Comparison of ENCODE assay signal across 9 mouse cellular contexts in the genomic region with DNA sequence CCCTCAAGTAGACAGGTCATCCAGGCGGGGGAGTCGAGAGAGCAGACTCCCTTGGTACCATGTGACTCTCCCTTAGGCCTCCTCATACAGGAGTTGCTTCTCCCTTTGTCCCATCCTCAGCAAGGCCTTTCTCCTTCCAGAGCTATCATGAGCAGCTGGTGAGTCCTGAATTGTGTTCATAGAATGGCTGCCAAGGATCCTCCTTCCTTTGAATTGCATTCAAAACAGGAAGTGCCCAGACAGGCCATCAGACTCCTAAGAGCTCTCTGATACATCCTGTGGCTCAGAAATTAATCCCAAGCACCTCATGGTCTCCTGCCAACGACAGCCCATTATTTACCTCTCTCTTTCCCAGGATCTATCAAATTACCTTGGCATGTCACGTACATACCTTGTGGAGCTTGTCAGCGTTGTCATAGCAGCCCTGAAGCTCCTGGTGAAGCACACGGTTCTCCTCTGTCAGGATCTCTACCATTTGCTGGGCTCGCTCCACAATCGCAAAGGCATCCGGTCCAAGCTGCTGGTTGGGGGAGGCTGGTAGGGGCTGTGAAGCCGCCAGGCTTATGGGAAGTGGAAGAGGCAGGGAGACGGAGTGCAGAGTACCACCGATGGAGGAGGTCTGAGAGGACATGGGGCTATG.
DNase-seq lines count a peak whose midpoint lies in the region; ATAC-seq and TF ChIP-seq lines count a peak whose summit lies in the region.
"Had no signal": no experiment of that assay in that cellular context is flagged by ENCODE, and none has a peak within 500 bp of the region (broad histone marks: within the 10 kb centered on the region; RNA-seq: fewer than 3 reads in every experiment).

No protein-coding gene starts in this region.

- peaks cover 68% of the 10 kb centered on the region for H3K36me3 ChIP-seq in embryonic facial prominence, embryonic 13.5 days
- H3K36me3 ChIP-seq in kidney, embryonic 16.5 days (ENCODE audit: insufficient read depth, low read length), result peaks cover 37% of the 10 kb centered on the region
- H3K36me3 ChIP-seq in neural tube, embryonic 15.5 days, result peaks cover 14% of the 10 kb centered on the region

- H3K4me2 ChIP-seq in embryonic facial prominence, embryonic 13.5 days, result no peak overlapping the region
- no peak overlapping the region for H3K4me2 ChIP-seq in kidney, embryonic 16.5 days (replicated peaks; ENCODE audit: low read depth, low read length)
- no peak overlapping the region for H3K4me2 ChIP-seq in neural tube, embryonic 15.5 days
- H3K4me2 ChIP-seq: neural tube, embryonic 12.5 days had no signal

- no peak overlapping the region for H3K9ac ChIP-seq in embryonic facial prominence, embryonic 13.5 days
- no peak overlapping the region for H3K9ac ChIP-seq in kidney, embryonic 16.5 days (replicated peaks; ENCODE audit: low read length)
- no peak overlapping the region for H3K9ac ChIP-seq in neural tube, embryonic 15.5 days (replicated peaks)
- H3K9ac ChIP-seq: neural tube, embryonic 12.5 days had no signal

- ATAC-seq in embryonic facial prominence, embryonic 13.5 days (ENCODE audit: insufficient number of reproducible peaks, insufficient read depth, low FRiP score, low TSS enrichment, low read depth), result peak; percentile 63; the same call in 1 of the 2 replicates
- peak; percentile 54 for ATAC-seq in kidney, embryonic 16.5 days (ENCODE audit: low FRiP score, low TSS enrichment)
- ATAC-seq in neural tube, embryonic 15.5 days (ENCODE audit: low FRiP score), result peak; percentile 71
- no peak for ATAC-seq in monocyte, adult 5-6 weeks (replicated peaks; ENCODE audit: insufficient number of reproducible peaks, low FRiP score, low TSS enrichment, poor library complexity, severe bottlenecking)
- ATAC-seq in megakaryocyte, adult 5-6 weeks (ENCODE audit: poor library complexity, severe bottlenecking), result no peak

- no peak overlapping the region for H3K4me3 ChIP-seq in layer of hippocampus, adult 2 months
- no peak overlapping the region for H3K4me3 ChIP-seq in embryonic facial prominence, embryonic 13.5 days
- no peak overlapping the region for H3K4me3 ChIP-seq in kidney, embryonic 16.5 days (ENCODE audit: low read length)
- H3K4me3 ChIP-seq in neural tube, embryonic 15.5 days (replicated peaks), result no peak overlapping the region
- H3K4me3 ChIP-seq: neural tube, embryonic 12.5 days had no signal

- H3K27me3 ChIP-seq in embryonic facial prominence, embryonic 13.5 days, result no peaks in the 10 kb centered on the region
- H3K27me3 ChIP-seq in kidney, embryonic 16.5 days (ENCODE audit: insufficient read depth, low read length), result no peaks in the 10 kb centered on the region
- no peaks in the 10 kb centered on the region for H3K27me3 ChIP-seq in neural tube, embryonic 15.5 days (replicated peaks)
- H3K27me3 ChIP-seq: neural tube, embryonic 12.5 days had no signal

- 68% methylated on average over 12 of the region's 12 CpGs for WGBS in embryonic facial prominence, embryonic 13.5 days
- WGBS in kidney, embryonic 16.5 days, result 48% methylated on average over 12 of the region's 12 CpGs
- WGBS in neural tube, embryonic 15.5 days, result 73% methylated on average over 12 of the region's 12 CpGs

- H3K27ac ChIP-seq in layer of hippocampus, adult 2 months, result peak overlapping the region; percentile 23; the same call in 1 of the 2 replicates
- H3K27ac ChIP-seq in embryonic facial prominence, embryonic 13.5 days, result peak overlapping the region; percentile 51; the same call in 1 of the 2 replicates
- peak overlapping the region; percentile 41; the same call in 1 of the 2 replicates for H3K27ac ChIP-seq in kidney, embryonic 16.5 days (ENCODE audit: low read length)
- H3K27ac ChIP-seq in neural tube, embryonic 15.5 days (replicated peaks), result 0 out of 2 replicates have a peak overlapping the region, but pooled peaks have one; percentile 19
- H3K27ac ChIP-seq: neural tube, embryonic 12.5 days had no signal

- no peaks in the 10 kb centered on the region for H3K4me1 ChIP-seq in embryonic facial prominence, embryonic 13.5 days
- H3K4me1 ChIP-seq in kidney, embryonic 16.5 days (ENCODE audit: insufficient read depth, low read length), result 0 out of 2 replicates have a peak, but pooled peaks cover 3% of the 10 kb centered on the region
- H3K4me1 ChIP-seq in neural tube, embryonic 15.5 days, result 0 out of 2 replicates have a peak, but pooled peaks cover 5% of the 10 kb centered on the region
- H3K4me1 ChIP-seq: neural tube, embryonic 12.5 days had no signal

- no peaks in the 10 kb centered on the region for H3K9me3 ChIP-seq in embryonic facial prominence, embryonic 13.5 days
- H3K9me3 ChIP-seq in kidney, embryonic 16.5 days (ENCODE audit: low read length), result no peaks in the 10 kb centered on the region
- H3K9me3 ChIP-seq in neural tube, embryonic 15.5 days (replicated peaks), result no peaks in the 10 kb centered on the region
- H3K9me3 ChIP-seq: neural tube, embryonic 12.5 days had no signal

- no peak for DNase-seq in layer of hippocampus, adult 2 months (ENCODE audit: low spot score in 2 of 2)
- no peak for DNase-seq in layer of hippocampus, adult 9-11 months
- no peak for DNase-seq in spleen, postnatal 36 days (ENCODE audit: low spot score in 2 of 2)

- TF ChIP-seq CTCF in layer of hippocampus, adult 2 months (conservative IDR thresholded peaks at IDR 0.05), result no peak

Comparison
In these comparisons a context has a peak if more than half of its experiments do, and no peak if none do; other contexts are left out.
1. ATAC-seq: peak in embryonic facial prominence, embryonic 13.5 days (single experiment), kidney, embryonic 16.5 days (single experiment) and neural tube, embryonic 15.5 days (single experiment); none in monocyte, adult 5-6 weeks (single experiment) and megakaryocyte, adult 5-6 weeks (single experiment).
2. Peak in every context shown above with its lines, with median percentiles within 50 percentile points of each other: H3K27ac ChIP-seq.